Mouse (Mus musculus): ENCODE data around the gene Ptprt. TPM values are rescaled to one million over a fixed set of nuclear protein-coding genes. Genes with fewer than 3 reads are reported as not detected.

Gene Ptprt
- polyA plus RNA-seq, 1 experiment, result 1.1 TPM

DNA sequence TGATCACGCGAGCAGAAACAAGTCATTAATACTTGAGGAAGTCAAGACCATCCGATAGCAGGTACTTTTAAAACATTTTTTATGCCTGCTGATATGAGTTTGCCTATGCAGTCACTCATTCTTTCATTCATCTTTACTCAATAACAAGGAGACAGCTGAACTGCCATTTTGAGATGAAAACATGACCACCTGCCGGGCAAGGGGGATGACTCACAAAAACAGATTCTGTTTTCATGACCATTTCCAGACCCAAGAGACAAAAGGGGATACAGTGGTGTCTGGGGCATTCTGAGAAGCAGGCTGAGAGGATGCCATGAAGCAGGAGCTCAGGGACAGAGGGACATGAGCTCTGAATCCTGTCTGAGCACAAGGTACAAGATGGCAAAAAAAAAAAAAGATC, 6.5 kb downstream of the Ptprt start:
- 90% methylated on average over 4 of the region's 4 CpGs for WGBS
- no peaks in the 10 kb centered on the region; the same call in 1 of the 2 replicates for H3K27me3 ChIP-seq (ENCODE audit: control insufficient read depth, insufficient read depth, low read length)
- H3K4me3 ChIP-seq (ENCODE audit: control insufficient read depth, insufficient read depth, low read length), result no peak overlapping the region
- TF ChIP-seq POLR2A (IDR thresholded peaks at IDR 0.05; ENCODE audit: control insufficient read depth, extremely low read depth, insufficient read depth, low read length, poor library complexity), result no peak
- TF ChIP-seq CTCF (IDR thresholded peaks at IDR 0.05; ENCODE audit: borderline replicate concordance, control insufficient read depth, extremely low read depth, insufficient read depth, low read length, poor library complexity), result no peak
- no peak for DNase-seq
- no peaks in the 10 kb centered on the region for H3K4me1 ChIP-seq (replicated peaks; ENCODE audit: control insufficient read depth, insufficient read depth, low read length)
- no peak overlapping the region for H3K27ac ChIP-seq (ENCODE audit: control insufficient read depth, insufficient read depth, low read length)
- H3K36me3 ChIP-seq (ENCODE audit: control insufficient read depth, insufficient read depth, low read length), result no peaks in the 10 kb centered on the region

DNA sequence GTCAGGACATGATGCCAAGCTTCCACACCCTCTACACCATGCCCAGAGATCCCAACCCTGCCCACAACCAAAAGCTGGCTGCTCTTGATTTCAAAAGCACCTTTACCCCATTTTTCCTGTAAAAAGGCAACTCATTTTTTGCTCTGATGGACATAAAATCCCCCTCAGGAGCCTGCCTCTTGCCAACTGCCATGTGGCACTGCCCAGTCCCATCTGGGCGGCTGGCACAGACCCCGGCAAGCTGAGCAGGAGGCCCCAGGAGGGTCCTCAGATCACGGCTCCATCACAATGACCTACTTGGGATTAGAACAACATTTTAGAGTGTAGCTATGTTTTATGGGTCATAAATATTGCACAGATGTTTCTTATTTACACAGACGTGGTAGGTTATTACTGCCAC, 22.3 kb downstream of the Ptprt start:
- Histone ChIP-seq H3K4me1 (replicated peaks; ENCODE audit: control insufficient read depth, insufficient read depth, low read length) (no peaks in the 10 kb centered on the region), H3K36me3 (ENCODE audit: control insufficient read depth, insufficient read depth, low read length) (no peaks in the 10 kb centered on the region), H3K27ac (ENCODE audit: control insufficient read depth, insufficient read depth, low read length) (no peak overlapping the region), H3K4me3 (ENCODE audit: control insufficient read depth, insufficient read depth, low read length) (no peak overlapping the region), H3K27me3 (ENCODE audit: control insufficient read depth, insufficient read depth, low read length) (no peaks in the 10 kb centered on the region)
- no peak for DNase-seq
- 84% methylated on average over 4 of the region's 4 CpGs for WGBS
- no peak for TF ChIP-seq CTCF (IDR thresholded peaks at IDR 0.05; ENCODE audit: borderline replicate concordance, control insufficient read depth, extremely low read depth, insufficient read depth, low read length, poor library complexity)
- no peak for TF ChIP-seq POLR2A (IDR thresholded peaks at IDR 0.05; ENCODE audit: control insufficient read depth, extremely low read depth, insufficient read depth, low read length, poor library complexity)

DNA sequence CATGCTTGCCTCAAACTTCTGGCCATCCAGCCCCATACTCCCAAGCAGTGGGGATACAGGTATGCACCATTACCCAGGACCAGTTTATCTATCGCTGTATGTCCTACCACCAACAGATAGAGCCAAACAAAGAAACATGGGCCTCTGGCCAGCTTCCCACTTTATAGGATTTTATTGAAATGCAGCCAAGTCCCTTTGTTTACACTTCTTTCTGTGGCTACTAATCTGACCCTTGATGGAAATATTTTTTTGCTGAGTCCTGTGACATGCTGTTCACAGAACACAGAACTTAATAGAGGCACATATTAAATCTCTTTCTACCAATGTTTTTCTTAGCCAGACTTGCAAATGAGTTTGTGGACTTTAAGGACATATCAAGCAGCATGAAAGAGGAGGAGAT, 23.4 kb downstream of the Ptprt start:
- TF ChIP-seq CTCF (IDR thresholded peaks at IDR 0.05; ENCODE audit: borderline replicate concordance, control insufficient read depth, extremely low read depth, insufficient read depth, low read length, poor library complexity) (no peak), POLR2A (IDR thresholded peaks at IDR 0.05; ENCODE audit: control insufficient read depth, extremely low read depth, insufficient read depth, low read length, poor library complexity) (no peak)
- WGBS, result 92% methylated on average over 1 of the region's 1 CpGs
- Histone ChIP-seq H3K27ac (ENCODE audit: control insufficient read depth, insufficient read depth, low read length) (no peak overlapping the region), H3K4me3 (ENCODE audit: control insufficient read depth, insufficient read depth, low read length) (no peak overlapping the region), H3K27me3 (ENCODE audit: control insufficient read depth, insufficient read depth, low read length) (no peaks in the 10 kb centered on the region), H3K36me3 (ENCODE audit: control insufficient read depth, insufficient read depth, low read length) (no peaks in the 10 kb centered on the region), H3K4me1 (replicated peaks; ENCODE audit: control insufficient read depth, insufficient read depth, low read length) (no peaks in the 10 kb centered on the region)
- DNase-seq, result no peak

DNA sequence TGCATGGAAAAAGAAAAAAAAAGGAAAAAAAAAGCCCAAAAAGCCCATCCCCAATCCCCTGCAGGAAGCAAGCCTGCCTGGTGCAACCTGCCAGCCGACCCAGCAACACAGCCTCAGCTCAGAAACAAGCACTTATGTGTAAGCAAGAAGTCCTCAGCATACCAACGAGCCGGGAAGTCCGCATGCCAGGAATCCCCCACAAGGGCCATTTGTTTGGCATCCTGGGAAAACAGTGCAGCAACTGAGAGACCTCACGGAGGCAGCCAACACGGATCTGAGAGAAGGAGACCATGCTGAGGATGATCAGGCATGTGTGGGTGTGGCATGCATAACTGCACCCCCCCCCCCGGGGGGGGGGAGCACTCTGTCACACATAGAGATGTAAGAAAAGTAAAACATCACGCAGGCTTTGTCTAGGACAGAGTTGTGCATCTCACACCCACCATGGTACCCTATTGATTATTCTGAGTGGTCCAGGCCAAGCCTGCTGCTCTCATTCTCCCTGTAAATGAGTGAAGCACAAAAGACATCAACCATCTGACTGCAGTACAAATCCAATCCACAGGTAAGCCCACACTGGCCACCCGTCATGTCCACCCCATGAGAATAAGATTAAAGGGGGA, 24.4 kb downstream of the Ptprt start:
- H3K4me1 ChIP-seq (replicated peaks; ENCODE audit: control insufficient read depth, insufficient read depth, low read length), result no peaks in the 10 kb centered on the region
- no peaks in the 10 kb centered on the region for H3K27me3 ChIP-seq (ENCODE audit: control insufficient read depth, insufficient read depth, low read length)
- no peak overlapping the region for H3K4me3 ChIP-seq (ENCODE audit: control insufficient read depth, insufficient read depth, low read length)
- no peaks in the 10 kb centered on the region for H3K36me3 ChIP-seq (ENCODE audit: control insufficient read depth, insufficient read depth, low read length)
- TF ChIP-seq POLR2A (IDR thresholded peaks at IDR 0.05; ENCODE audit: control insufficient read depth, extremely low read depth, insufficient read depth, low read length, poor library complexity), result no peak
- DNase-seq, result no peak
- no peak overlapping the region for H3K27ac ChIP-seq (ENCODE audit: control insufficient read depth, insufficient read depth, low read length)
- 74% methylated on average over 9 of the region's 9 CpGs for WGBS

DNA sequence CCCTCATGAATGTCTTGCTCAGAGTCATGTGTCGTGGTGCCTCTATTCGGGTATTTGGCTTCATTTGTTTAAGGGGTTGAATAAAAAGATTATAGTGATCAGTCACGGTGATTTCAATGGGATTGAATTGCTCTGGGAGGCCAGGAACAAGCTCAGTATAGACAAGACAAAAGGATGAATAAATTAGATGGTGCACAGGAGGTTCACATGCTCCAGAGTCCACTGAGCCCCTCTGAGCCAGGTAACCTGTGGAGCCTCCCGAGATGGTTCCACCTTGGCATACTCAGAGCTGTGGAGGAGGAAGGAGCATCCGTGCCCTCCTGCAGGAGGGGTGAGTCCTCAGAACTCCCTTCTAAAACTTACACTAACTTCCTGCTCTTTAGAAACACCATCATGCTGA, 26.0 kb downstream of the Ptprt start:
- WGBS, result 87% methylated on average over 5 of the region's 5 CpGs
- no peak for DNase-seq
- no peak overlapping the region for H3K27ac ChIP-seq (ENCODE audit: control insufficient read depth, insufficient read depth, low read length)
- TF ChIP-seq CTCF (IDR thresholded peaks at IDR 0.05; ENCODE audit: borderline replicate concordance, control insufficient read depth, extremely low read depth, insufficient read depth, low read length, poor library complexity) (no peak), POLR2A (IDR thresholded peaks at IDR 0.05; ENCODE audit: control insufficient read depth, extremely low read depth, insufficient read depth, low read length, poor library complexity) (no peak)
- H3K27me3 ChIP-seq (ENCODE audit: control insufficient read depth, insufficient read depth, low read length), result no peaks in the 10 kb centered on the region
- no peak overlapping the region for H3K4me3 ChIP-seq (ENCODE audit: control insufficient read depth, insufficient read depth, low read length)
- no peaks in the 10 kb centered on the region for H3K36me3 ChIP-seq (ENCODE audit: control insufficient read depth, insufficient read depth, low read length)
- no peaks in the 10 kb centered on the region for H3K4me1 ChIP-seq (replicated peaks; ENCODE audit: control insufficient read depth, insufficient read depth, low read length)

DNA sequence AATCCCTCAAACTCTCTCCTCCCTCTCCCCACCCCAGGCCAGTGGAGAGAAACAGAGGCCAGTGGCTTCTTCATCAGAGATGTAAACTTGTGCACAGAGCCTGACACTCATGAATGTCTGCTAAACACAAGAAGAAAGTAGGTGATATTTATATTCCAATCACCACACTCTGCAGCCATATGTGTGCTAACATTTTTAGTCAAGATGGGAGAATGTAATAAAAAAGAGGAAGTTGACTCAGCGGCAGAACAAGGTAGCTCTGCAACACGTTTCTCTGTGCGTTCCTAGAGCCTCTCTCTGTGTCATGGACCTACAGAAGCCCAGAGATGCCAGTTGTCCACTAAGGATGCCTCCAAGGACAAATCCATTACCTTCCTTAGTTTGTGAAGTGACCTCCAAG, 34.9 kb downstream of the Ptprt start:
- no peak overlapping the region for H3K27ac ChIP-seq (ENCODE audit: control insufficient read depth, insufficient read depth, low read length)
- H3K4me1 ChIP-seq (replicated peaks; ENCODE audit: control insufficient read depth, insufficient read depth, low read length), result no peaks in the 10 kb centered on the region
- no peak for TF ChIP-seq POLR2A (IDR thresholded peaks at IDR 0.05; ENCODE audit: control insufficient read depth, extremely low read depth, insufficient read depth, low read length, poor library complexity)
- no peak for TF ChIP-seq CTCF (IDR thresholded peaks at IDR 0.05; ENCODE audit: borderline replicate concordance, control insufficient read depth, extremely low read depth, insufficient read depth, low read length, poor library complexity)
- H3K27me3 ChIP-seq (ENCODE audit: control insufficient read depth, insufficient read depth, low read length), result no peaks in the 10 kb centered on the region
- no peaks in the 10 kb centered on the region for H3K36me3 ChIP-seq (ENCODE audit: control insufficient read depth, insufficient read depth, low read length)
- H3K4me3 ChIP-seq (ENCODE audit: control insufficient read depth, insufficient read depth, low read length), result no peak overlapping the region
- 16% methylated on average over 3 of the region's 3 CpGs for WGBS
- DNase-seq, result no peak

- no peaks in the 10 kb centered on the region for H3K4me1 ChIP-seq (replicated peaks; ENCODE audit: control insufficient read depth, insufficient read depth, low read length)
Observed at GRCm38 (mm10) chr2:162624707-162625106, 36.2 kb downstream of the Ptprt start.

More at GRCm38 (mm10) chr2:162624707-162625106, 36.2 kb downstream of the Ptprt start:
- WGBS, result 98% methylated on average over 3 of the region's 3 CpGs
- no peak for TF ChIP-seq POLR2A (IDR thresholded peaks at IDR 0.05; ENCODE audit: control insufficient read depth, extremely low read depth, insufficient read depth, low read length, poor library complexity)
- no peak for TF ChIP-seq CTCF (IDR thresholded peaks at IDR 0.05; ENCODE audit: borderline replicate concordance, control insufficient read depth, extremely low read depth, insufficient read depth, low read length, poor library complexity)
- Histone ChIP-seq H3K4me3 (ENCODE audit: control insufficient read depth, insufficient read depth, low read length) (no peak overlapping the region), H3K27ac (ENCODE audit: control insufficient read depth, insufficient read depth, low read length) (no peak overlapping the region), H3K27me3 (ENCODE audit: control insufficient read depth, insufficient read depth, low read length) (no peaks in the 10 kb centered on the region), H3K36me3 (ENCODE audit: control insufficient read depth, insufficient read depth, low read length) (no peaks in the 10 kb centered on the region)
- DNase-seq, result no peak
